Mouse (Mus musculus): ENCODE results near the gene Gm49358.

GRCm38 (mm10) chr10:86796073-86796741 is 32.4 kb downstream of the Gm49358 start:
- no peak for TF ChIP-seq CTCF (IDR thresholded peaks at IDR 0.05; ENCODE audit: insufficient read depth, low read length)
- no peak for TF ChIP-seq POLR2A (IDR thresholded peaks at IDR 0.05; ENCODE audit: borderline replicate concordance, extremely low read depth, low read depth, low read length)
